Mouse (Mus musculus) spleen, postnatal 0 days (tissue): Measurements from ENCODE around the gene 4931406C07Rik. TPM values are rescaled to one million over a fixed set of nuclear protein-coding genes. Genes with fewer than 3 reads are reported as not detected.

Experiments used
- polyA plus RNA-seq: library from polyadenylated mRNA; unstranded; fragments of >200 nt; fragmentation: Nextera tagmentation; extraction: Ambion mirVana; gene quantifications from 2 replicates; pipeline ENCODE4 v1.2.1, GENCODE M21; 2015

The 4931406C07Rik gene
- polyA plus RNA-seq = 5.7 and 5.8 TPM in 2 replicates

GRCm38 (mm10) chr9:15306398-15307119 lies at the start of gene 4931406C07Rik:
4931406C07Rik (minus strand) TSS chr9:15306448.

GRCm38 (mm10) chr9:15305503-15306397 lies 498 bp downstream of the 4931406C07Rik start, which contains the start of gene Taf1d:
Taf1d (plus strand) TSS chr9:15306214.

GRCm38 (mm10) chr9:15279649-15280490 lies 26.4 kb downstream of the 4931406C07Rik start, which contains the start of gene Med17:
Med17 (minus strand) TSS chr9:15279931.

GRCm38 (mm10) chr9:15239042-15239925 lies 67.0 kb downstream of the 4931406C07Rik start, which contains the start of gene Vstm5:
Vstm5 (plus strand) TSS chr9:15239045.

Other genes with a start within 250 kb of the 4931406C07Rik start
- not detected in 2 replicates for gene Hephl1, start 194.3 kb downstream of the 4931406C07Rik start, polyA plus RNA-seq
- 0.54 and 0.69 TPM in 2 replicates for gene Vstm5, start 67.4 kb downstream of the 4931406C07Rik start, polyA plus RNA-seq
- 24.6 and 27.5 TPM in 2 replicates for gene Med17, start 26.5 kb downstream of the 4931406C07Rik start, polyA plus RNA-seq
- 61.4 and 64.2 TPM in 2 replicates for gene Taf1d, start 234 bp downstream of the 4931406C07Rik start, polyA plus RNA-seq
- 14.3 and 14.6 TPM in 2 replicates for gene Cep295, start 51.3 kb upstream of the 4931406C07Rik start, polyA plus RNA-seq
- gene Smco4, start 187.0 kb upstream of the 4931406C07Rik start, polyA plus RNA-seq = 1.6 and 2.2 TPM in 2 replicates